Mouse (Mus musculus) embryonic facial prominence, embryonic 12.5 days (tissue): ENCODE data around the gene Cd247. TPM values are rescaled to one million over a fixed set of nuclear protein-coding genes. Genes with fewer than 3 reads are reported as not detected.

Experiments used
- polyA plus RNA-seq: library from polyadenylated mRNA; unstranded; fragments of >200 nt; fragmentation: Nextera tagmentation; extraction: Ambion mirVana; gene quantifications from 2 replicates; pipeline ENCODE4 v1.2.1, GENCODE M21; 2016

Gene Cd247
- polyA plus RNA-seq, 1 experiment from 2014 or later = 1.0 TPM

Other genes starting within 250 kb of the Cd247 start
- 164 and 169 TPM in 2 replicates for gene Mpzl1, start 154.1 kb upstream of the Cd247 start, polyA plus RNA-seq
- 17.7 and 19.6 TPM in 2 replicates for gene Rcsd1, start 78.9 kb upstream of the Cd247 start, polyA plus RNA-seq
- gene Creg1, start 24.9 kb upstream of the Cd247 start, polyA plus RNA-seq = 41.5 and 46.2 TPM in 2 replicates
- gene Pou2f1, start 214.0 kb downstream of the Cd247 start, polyA plus RNA-seq = 15.5 and 17.0 TPM in 2 replicates